Mouse (Mus musculus) erythroblast, embryonic 14.5 days (primary cell): ENCODE data around the gene Kcnj11.

ENCODE experiments used
- GATA1 ChIP-seq: IDR thresholded peaks from 2 replicates; pipeline ENCODE4 v1.6.1; 2012; ENCODE audit warnings: low read length, inconsistent platforms, mixed read lengths
- TAL1 ChIP-seq: IDR thresholded peaks from 3 replicates; pipeline ENCODE4 v1.6.1; 2012; ENCODE audit warnings: low read length, inconsistent platforms, mixed read lengths

DNA sequence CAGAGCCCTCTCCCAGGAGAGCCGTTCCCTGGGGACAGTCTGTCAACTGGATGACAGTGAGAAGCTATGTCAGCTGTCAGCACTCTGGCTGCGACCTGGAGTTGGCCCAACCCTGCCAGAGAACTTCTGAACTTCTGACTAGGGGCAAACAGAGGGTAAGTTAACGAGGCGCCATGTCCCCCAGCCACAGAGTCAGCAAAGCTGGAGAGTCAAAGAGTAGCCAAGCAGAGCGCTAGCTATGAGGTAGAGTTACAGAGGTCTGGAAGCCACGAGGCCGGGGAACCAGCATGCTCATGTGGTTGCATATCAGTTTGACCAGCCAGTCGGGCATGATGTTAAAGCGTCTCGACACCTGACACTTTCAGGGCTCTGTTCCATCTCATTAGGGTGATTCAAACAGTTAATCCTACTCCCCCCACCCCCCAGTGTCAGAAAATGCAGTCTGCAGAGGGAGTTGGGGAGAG is 15.6 kb upstream of the Kcnj11 start:
- TF ChIP-seq TAL1 = no peak
- TF ChIP-seq GATA1 = no peak
